Mouse (Mus musculus) midbrain, embryonic 10.5 days (tissue): ENCODE data around the gene Mfge8. TPM values are rescaled to one million over a fixed set of nuclear protein-coding genes. Genes with fewer than 3 reads are reported as not detected.

Experiments used
- DNase-seq: peaks from one replicate; pipeline ENCODE4 v3.0.0-alpha.2; 2017; ENCODE audit warnings: low spot score
- H3K27ac ChIP-seq: fragments of 300-500 bp; sonication (generic); replicated peaks from 2 replicates; pipeline ENCODE4 v1.5.1; 2016; ENCODE audit warnings: mild to moderate bottlenecking
- H3K27me3 ChIP-seq: fragments of 300-500 bp; sonication (generic); 2 replicates; pipeline ENCODE4 v1.6.1; 2016; ENCODE audit warnings: low read depth, mild to moderate bottlenecking; ENCODE audit not compliant: poor library complexity, severe bottlenecking
- H3K36me3 ChIP-seq: fragments of 300-500 bp; sonication (generic); 2 replicates; pipeline ENCODE4 v1.6.1; 2016; ENCODE audit warnings: mild to moderate bottlenecking, moderate library complexity
- H3K4me1 ChIP-seq: fragments of 300-500 bp; sonication (generic); 2 replicates; pipeline ENCODE4 v1.6.1; 2016
- H3K4me3 ChIP-seq: fragments of 300-500 bp; sonication (generic); 2 replicates; pipeline ENCODE4 v1.5.1; 2016; ENCODE audit warnings: mild to moderate bottlenecking, moderate library complexity
- H3K9me3 ChIP-seq: fragments of 300-500 bp; sonication (generic); replicated peaks from 2 replicates; pipeline ENCODE4 v1.6.1; 2016; ENCODE audit warnings: mild to moderate bottlenecking
- WGBS: fragments of 180-500 bp; shearing (Covaris S2); methylation state at CpG from one replicate; pipeline ENCODE4 v1.1.7; 2016; 5-methylcytosine and 5-hydroxymethylcytosine counted together
- polyA plus RNA-seq: library from polyadenylated mRNA; unstranded; fragments of >200 nt; fragmentation: Nextera tagmentation; extraction: Ambion mirVana; gene quantifications from 2 replicates; pipeline ENCODE4 v1.2.1, GENCODE M21; 2016

Mfge8 gene
- 94.9 and 98.1 TPM in 2 replicates for polyA plus RNA-seq

DNA sequence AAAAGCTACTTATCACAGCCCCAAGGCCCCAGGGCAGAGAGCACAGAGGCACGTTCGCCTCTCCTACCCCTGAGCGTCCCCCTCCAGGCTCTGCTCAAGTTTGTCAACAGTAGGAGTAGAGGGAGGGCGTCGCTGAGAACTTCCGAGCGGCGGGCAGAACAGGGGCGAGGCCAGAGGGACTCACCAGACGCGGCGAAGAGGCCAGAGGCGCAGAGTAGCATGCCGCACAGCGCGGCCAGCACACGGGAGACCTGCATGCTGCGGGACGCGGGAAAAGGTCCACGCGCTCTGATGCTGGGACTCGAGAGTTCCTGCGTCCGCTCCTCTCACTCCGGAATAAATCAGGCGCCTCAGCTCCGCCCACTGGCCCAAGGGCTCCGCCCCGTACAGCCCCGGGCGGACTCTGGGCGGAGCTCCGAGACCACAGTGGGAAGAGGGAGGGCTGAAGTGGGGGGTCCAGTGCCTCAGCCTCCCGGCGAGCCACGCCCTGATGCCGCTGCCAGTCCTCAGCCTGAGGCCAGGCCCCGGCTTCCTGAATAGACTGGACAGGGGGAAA, at the start of gene Mfge8:
Mfge8 (minus strand) TSS at position 350 of the 556 bp plus-strand sequence.
- peak; percentile 92 for DNase-seq
- Histone ChIP-seq H3K4me1 (peaks cover 32% of the 10 kb centered on the region), H3K27ac (peak within 1 kb of the TSS; percentile 89), H3K36me3 (peaks cover 16% of the 10 kb centered on the region), H3K9me3 (no peaks in the 10 kb centered on the region), H3K27me3 (peaks cover 3% of the 10 kb centered on the region; the same call in 1 of the 2 replicates), H3K4me3 (peak within 1 kb of the TSS; percentile 73)
- WGBS, result under 1% methylated on average over 39 of the region's 39 CpGs

DNA sequence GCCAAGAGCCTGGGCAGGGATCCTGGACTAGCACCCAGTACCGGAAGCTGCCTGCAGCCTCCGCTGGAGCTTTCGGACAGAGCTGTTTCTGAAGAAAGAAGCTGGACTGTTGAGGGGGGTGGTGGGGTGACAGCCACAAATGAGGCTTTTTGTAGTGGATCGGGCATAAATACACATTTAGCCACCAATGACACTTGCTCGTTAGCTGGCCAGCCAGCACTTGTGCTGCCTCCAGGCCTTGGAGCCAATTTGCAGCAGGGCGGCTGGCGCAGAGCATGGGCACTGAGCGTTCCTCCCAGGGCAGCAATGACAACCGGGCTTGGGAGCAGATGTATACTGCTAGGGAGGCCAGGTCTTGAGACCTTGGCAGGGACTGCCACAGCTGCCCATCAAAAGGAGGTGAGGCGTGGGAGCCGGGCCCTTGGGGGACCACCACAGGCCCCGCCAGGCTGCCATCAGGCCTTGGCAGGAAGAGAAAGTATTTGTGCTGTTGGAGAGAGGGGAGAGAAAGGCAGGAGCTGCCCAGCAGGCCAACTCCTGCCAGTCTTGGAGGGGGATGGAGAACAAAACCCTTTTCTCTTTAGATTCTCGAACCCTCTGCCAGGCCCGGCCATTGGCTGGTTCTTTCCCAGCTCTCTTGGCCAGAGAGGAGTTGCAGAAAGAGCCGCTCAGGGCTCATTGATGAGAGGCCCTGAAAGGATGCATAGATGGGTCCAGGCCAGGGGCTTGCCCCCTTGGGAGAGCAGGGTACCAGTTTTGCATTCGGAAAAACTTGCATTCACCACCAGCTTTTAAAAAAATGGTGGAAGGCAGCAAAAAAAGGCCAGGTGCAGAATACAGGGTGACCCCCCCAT, 45.9 kb upstream of the Mfge8 start:
- no peak for DNase-seq
- Histone ChIP-seq H3K27ac (no peak overlapping the region), H3K4me3 (no peak overlapping the region), H3K27me3 (no peaks in the 10 kb centered on the region), H3K9me3 (no peaks in the 10 kb centered on the region), H3K4me1 (peaks cover 17% of the 10 kb centered on the region), H3K36me3 (no peaks in the 10 kb centered on the region)
- 86% methylated on average over 16 of the region's 16 CpGs for whole genome bisulfite sequencing

- H3K36me3 ChIP-seq, result no peaks in the 10 kb centered on the region
- WGBS, result 75% methylated on average over 5 of the region's 5 CpGs
- H3K27ac ChIP-seq, result no peak overlapping the region
- peaks cover 26% of the 10 kb centered on the region for H3K4me1 ChIP-seq
- no peaks in the 10 kb centered on the region for H3K27me3 ChIP-seq
- DNase-seq, result no peak
- no peaks in the 10 kb centered on the region for H3K9me3 ChIP-seq
- H3K4me3 ChIP-seq, result no peak overlapping the region
Measured at GRCm38 (mm10) chr7:79193936-79194335, 45.1 kb upstream of the Mfge8 start.

- Histone ChIP-seq H3K4me3 (no peak overlapping the region), H3K36me3 (no peaks in the 10 kb centered on the region), H3K4me1 (peaks cover 26% of the 10 kb centered on the region), H3K9me3 (no peaks in the 10 kb centered on the region), H3K27ac (no peak overlapping the region), H3K27me3 (no peaks in the 10 kb centered on the region)
- no peak for DNase-seq
- 84% methylated on average over 5 of the region's 5 CpGs for WGBS
Measured at GRCm38 (mm10) chr7:79191501-79191900, 42.6 kb upstream of the Mfge8 start.

- Histone ChIP-seq H3K4me1 (peaks cover 26% of the 10 kb centered on the region), H3K36me3 (no peaks in the 10 kb centered on the region), H3K27me3 (no peaks in the 10 kb centered on the region), H3K27ac (no peak overlapping the region), H3K4me3 (no peak overlapping the region), H3K9me3 (no peaks in the 10 kb centered on the region)
- 47% methylated on average over 3 of the region's 3 CpGs for WGBS
- no peak for DNase-seq
Measured at GRCm38 (mm10) chr7:79190592-79190991, 41.7 kb upstream of the Mfge8 start.

GRCm38 (mm10) chr7:79189211-79189610, 40.4 kb upstream of the Mfge8 start:
- Histone ChIP-seq H3K27ac (no peak overlapping the region), H3K9me3 (no peaks in the 10 kb centered on the region), H3K4me1 (peaks cover 21% of the 10 kb centered on the region), H3K36me3 (no peaks in the 10 kb centered on the region), H3K4me3 (no peak overlapping the region), H3K27me3 (no peaks in the 10 kb centered on the region)
- no peak for DNase-seq
- WGBS, result 50% methylated on average over 3 of the region's 5 CpGs

GRCm38 (mm10) chr7:79187591-79187990, 38.7 kb upstream of the Mfge8 start:
- no peak overlapping the region for H3K27ac ChIP-seq
- H3K4me1 ChIP-seq, result peaks cover 21% of the 10 kb centered on the region
- H3K9me3 ChIP-seq, result no peaks in the 10 kb centered on the region
- no peak overlapping the region for H3K4me3 ChIP-seq
- H3K36me3 ChIP-seq, result no peaks in the 10 kb centered on the region
- 90% methylated on average over 2 of the region's 2 CpGs for WGBS
- no peak for DNase-seq
- H3K27me3 ChIP-seq, result no peaks in the 10 kb centered on the region

DNA sequence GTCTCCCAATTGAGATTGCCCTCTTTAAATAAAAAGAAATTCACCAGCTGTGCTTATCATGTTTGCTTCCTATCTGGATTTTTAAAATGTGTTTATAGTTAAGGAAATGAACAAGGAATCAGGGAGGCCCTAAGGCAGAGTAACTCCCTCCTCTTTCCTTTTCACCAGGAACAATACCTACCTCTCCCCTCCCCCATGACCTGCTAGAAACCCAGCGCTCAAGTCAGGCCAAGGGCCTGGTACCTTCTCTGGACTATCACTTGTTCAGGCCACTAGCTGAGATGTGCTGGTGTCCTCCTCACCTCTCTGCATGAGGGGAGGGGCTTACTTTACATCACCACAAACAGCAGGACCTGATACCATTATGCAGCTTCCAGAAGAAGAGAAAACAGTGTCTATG, 34.6 kb upstream of the Mfge8 start:
- Histone ChIP-seq H3K9me3 (no peaks in the 10 kb centered on the region), H3K27ac (no peak overlapping the region), H3K4me1 (no peaks in the 10 kb centered on the region), H3K36me3 (no peaks in the 10 kb centered on the region), H3K27me3 (no peaks in the 10 kb centered on the region), H3K4me3 (no peak overlapping the region)
- 47% methylated on average over 1 of the region's 1 CpGs for WGBS
- DNase-seq, result no peak

DNA sequence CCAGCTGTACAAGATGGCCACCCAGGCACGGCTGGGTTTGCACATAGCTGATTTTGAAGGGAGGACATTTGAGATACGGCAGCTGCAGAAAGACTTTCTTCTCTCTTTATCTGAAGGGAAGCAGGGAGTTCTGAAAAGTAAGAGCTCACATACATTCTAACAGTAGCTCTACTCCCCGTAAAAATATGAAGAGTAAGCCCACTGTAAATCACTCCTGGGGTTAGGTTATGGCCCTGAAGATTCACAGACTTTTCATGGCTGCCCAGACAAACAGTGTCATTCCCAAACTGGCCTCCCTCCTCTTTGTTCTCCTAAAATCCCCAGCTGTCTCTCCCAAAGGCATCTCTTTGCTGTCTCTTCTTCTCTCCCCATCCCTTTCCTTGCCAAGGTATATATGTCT, 24.9 kb upstream of the Mfge8 start:
- no peak for DNase-seq
- Histone ChIP-seq H3K4me1 (no peaks in the 10 kb centered on the region), H3K4me3 (no peak overlapping the region), H3K9me3 (no peaks in the 10 kb centered on the region), H3K36me3 (no peaks in the 10 kb centered on the region), H3K27ac (no peak overlapping the region), H3K27me3 (no peaks in the 10 kb centered on the region)
- WGBS, result 89% methylated on average over 3 of the region's 3 CpGs

DNA sequence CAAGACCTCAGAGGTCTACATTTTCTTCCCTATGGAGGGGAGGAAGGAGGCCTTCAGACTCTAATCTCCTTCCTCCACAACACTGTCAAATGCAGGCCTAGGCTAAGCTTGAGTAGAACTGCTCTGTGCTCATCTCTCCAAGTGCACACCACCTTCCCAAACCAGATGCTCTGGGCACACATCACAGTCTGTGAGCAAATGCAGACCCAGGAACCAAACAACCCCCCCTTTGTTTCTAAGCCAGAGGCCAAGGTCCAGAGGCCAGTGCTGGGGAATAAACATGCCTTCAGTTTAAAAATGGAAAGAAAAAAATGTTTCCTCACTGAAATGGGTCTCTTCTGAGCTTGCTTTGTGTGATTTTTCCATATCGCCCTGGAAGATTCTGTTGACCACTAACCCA, 22.9 kb upstream of the Mfge8 start:
- Histone ChIP-seq H3K27me3 (no peaks in the 10 kb centered on the region), H3K4me3 (no peak overlapping the region), H3K4me1 (peaks cover 3% of the 10 kb centered on the region; the same call in 1 of the 2 replicates), H3K9me3 (0 out of 2 replicates have a peak, but pooled peaks cover 3% of the 10 kb centered on the region), H3K27ac (no peak overlapping the region), H3K36me3 (no peaks in the 10 kb centered on the region)
- 90% methylated on average over 1 of the region's 1 CpGs for WGBS
- no peak for DNase-seq

- 66% methylated on average over 14 of the region's 14 CpGs for WGBS
Measured at GRCm38 (mm10) chr7:79167006-79167562, 18.2 kb upstream of the Mfge8 start.

DNA sequence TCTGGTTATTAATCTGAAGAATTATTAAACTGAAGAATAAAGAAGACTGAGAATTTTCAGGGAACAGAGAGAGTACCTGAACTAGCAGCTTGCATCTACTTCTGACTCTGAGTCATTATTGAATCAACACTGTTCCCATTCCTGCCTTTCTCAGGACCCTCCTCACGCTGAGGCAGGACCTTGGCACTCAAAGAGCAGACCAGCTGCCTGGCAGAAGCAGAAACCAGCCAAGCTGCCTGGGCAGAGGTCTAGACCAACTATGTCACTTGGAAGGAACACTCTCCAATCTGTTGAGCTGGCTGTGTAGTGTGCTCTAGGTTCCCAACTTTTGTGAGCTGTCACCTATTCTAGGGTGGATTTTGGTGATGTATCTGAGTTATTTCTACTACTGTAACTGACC, 10.5 kb upstream of the Mfge8 start:
- Histone ChIP-seq H3K4me1 (no peaks in the 10 kb centered on the region), H3K4me3 (no peak overlapping the region), H3K36me3 (no peaks in the 10 kb centered on the region), H3K9me3 (0 out of 2 replicates have a peak, but pooled peaks cover 4% of the 10 kb centered on the region), H3K27me3 (no peaks in the 10 kb centered on the region), H3K27ac (no peak overlapping the region)
- DNase-seq, result no peak
- WGBS, result 81% methylated on average over 1 of the region's 1 CpGs

More at GRCm38 (mm10) chr7:79167006-79167562, 18.2 kb upstream of the Mfge8 start:
- no peak for DNase-seq
- no peaks in the 10 kb centered on the region for H3K27me3 ChIP-seq
- H3K9me3 ChIP-seq, result 0 out of 2 replicates have a peak, but pooled peaks cover 7% of the 10 kb centered on the region
- no peak overlapping the region for H3K27ac ChIP-seq
- peaks cover 6% of the 10 kb centered on the region; the same call in 1 of the 2 replicates for H3K4me1 ChIP-seq
- no peak overlapping the region for H3K4me3 ChIP-seq
- no peaks in the 10 kb centered on the region for H3K36me3 ChIP-seq

- H3K9me3 ChIP-seq, result no peaks in the 10 kb centered on the region
- peaks cover 9% of the 10 kb centered on the region for H3K36me3 ChIP-seq
- H3K4me1 ChIP-seq, result peaks cover 32% of the 10 kb centered on the region
- H3K27ac ChIP-seq, result no peak overlapping the region
- H3K4me3 ChIP-seq, result no peak overlapping the region
- 77% methylated on average over 6 of the region's 6 CpGs for WGBS
- H3K27me3 ChIP-seq, result peaks cover 3% of the 10 kb centered on the region; the same call in 1 of the 2 replicates
- no peak for DNase-seq
Measured at GRCm38 (mm10) chr7:79149522-79149921, 662 bp upstream of the Mfge8 start.
